Mouse (Mus musculus) MEL (cell line): ENCODE measurements around the gene Hsd17b12. TPM values are rescaled to one million over a fixed set of nuclear protein-coding genes. Genes with fewer than 3 reads are reported as not detected.

Source experiments
- DNase-seq: peaks from one replicate; pipeline ENCODE4 v3.0.0; 2011; ENCODE audit warnings: low read depth, low spot score
- H3K27ac ChIP-seq: 2 replicates; pipeline ENCODE4 v1.5.1; 2012; ENCODE audit warnings: low read depth, mild to moderate bottlenecking, control low read depth, low read length, moderate library complexity; ENCODE audit not compliant: control insufficient read depth
- H3K27me3 ChIP-seq, 2 experiments: fragments of 150-350 bp in 1 of 2; sonication (generic) in 1 of 2; 2 replicates each; pipeline ENCODE4 v1.6.1; 2012; ENCODE audit warnings: low read length in 2 of 2, mild to moderate bottlenecking in 2 of 2, improper control_type of control experiment in 1 of 2, moderate library complexity in 1 of 2; ENCODE audit not compliant: insufficient read depth in 2 of 2, control insufficient read depth in 1 of 2
- H3K36me3 ChIP-seq, 2 experiments: 2 replicates each; pipeline ENCODE4 v1.6.1; 2012 to 2014; ENCODE audit warnings: low read length in 2 of 2, improper control_type of control experiment in 1 of 2, inconsistent platforms in 1 of 2, mild to moderate bottlenecking in 1 of 2; ENCODE audit not compliant: insufficient read depth in 2 of 2, control insufficient read depth in 1 of 2
- H3K4me1 ChIP-seq, 2 experiments: fragments of 150-350 bp in 1 of 2; sonication (generic) in 1 of 2; 2 replicates each; pipeline ENCODE4 v1.6.1; 2012; ENCODE audit warnings: low read length in 2 of 2, improper control_type of control experiment in 1 of 2, mild to moderate bottlenecking in 1 of 2; ENCODE audit not compliant: insufficient read depth in 2 of 2, control insufficient read depth in 1 of 2
- H3K4me3 ChIP-seq, 2 experiments: fragments of 150-350 bp in 1 of 2; sonication (generic) in 1 of 2; 2 replicates each; pipeline ENCODE4 v1.5.1; 2012; ENCODE audit warnings: low read depth in 2 of 2, low read length in 2 of 2, mild to moderate bottlenecking in 2 of 2, moderate library complexity in 2 of 2, control low read depth in 1 of 2, improper control_type of control experiment in 1 of 2; ENCODE audit not compliant: control insufficient read depth in 1 of 2, insufficient read depth in 1 of 2
- H3K79me2 ChIP-seq: 2 replicates; pipeline ENCODE4 v1.6.1; 2012; ENCODE audit warnings: mild to moderate bottlenecking, low read length, moderate library complexity; ENCODE audit not compliant: control insufficient read depth, poor library complexity, insufficient read depth
- H3K9ac ChIP-seq: 2 replicates; pipeline ENCODE4 v1.6.1; 2012; ENCODE audit warnings: low read depth, mild to moderate bottlenecking, control low read depth, low read length, moderate library complexity; ENCODE audit not compliant: control insufficient read depth, poor library complexity, severe bottlenecking
- H3K9me3 ChIP-seq: fragments of 150-350 bp; sonication (generic); replicated peaks from 2 replicates; pipeline ENCODE4 v1.6.1; 2012; ENCODE audit warnings: mild to moderate bottlenecking, low read length, improper control_type of control experiment, moderate library complexity; ENCODE audit not compliant: insufficient read depth
- BHLHE40 ChIP-seq: IDR thresholded peaks from 2 replicates; pipeline ENCODE4 v1.6.1; 2012; ENCODE audit warnings: low read depth, mild to moderate bottlenecking, inconsistent platforms, low read length, improper control_type of control experiment, borderline replicate concordance
- CHD2 ChIP-seq: IDR thresholded peaks from 2 replicates; pipeline ENCODE4 v1.6.1; 2011; ENCODE audit warnings: low read length, improper control_type of control experiment
- EP300 ChIP-seq, 2 experiments: IDR thresholded peaks; 2 replicates each; pipeline ENCODE4 v1.6.1; 2011; ENCODE audit warnings: improper control_type of control experiment in 2 of 2, low read length in 2 of 2, low read depth in 1 of 2, mild to moderate bottlenecking in 1 of 2
- GABPA ChIP-seq: IDR thresholded peaks from 2 replicates; pipeline ENCODE4 v1.6.1; 2012; ENCODE audit warnings: low read depth, mild to moderate bottlenecking, inconsistent platforms, low read length, improper control_type of control experiment, moderate library complexity
- GATA1 ChIP-seq: IDR thresholded peaks from 2 replicates; pipeline ENCODE4 v1.6.1; 2011; ENCODE audit warnings: low read depth, low read length, improper control_type of control experiment
- JUND ChIP-seq: IDR thresholded peaks from 2 replicates; pipeline ENCODE4 v1.6.1; 2011; ENCODE audit warnings: low read depth, mild to moderate bottlenecking, improper control_type of control experiment, low read length
- KAT2A ChIP-seq: conservative IDR thresholded peaks from 2 replicates; pipeline ENCODE4 v1.6.1; 2012; ENCODE audit warnings: low read depth, low read length, improper control_type of control experiment, inconsistent platforms
- MAFK ChIP-seq: IDR thresholded peaks from 2 replicates; pipeline ENCODE4 v1.6.1; 2011; ENCODE audit warnings: low read depth, mild to moderate bottlenecking, low read length, improper control_type of control experiment, borderline replicate concordance
- MXI1 ChIP-seq: IDR thresholded peaks from 2 replicates; pipeline ENCODE4 v1.6.1; 2011; ENCODE audit warnings: mild to moderate bottlenecking, low read depth, low read length, improper control_type of control experiment
- MYC ChIP-seq: IDR thresholded peaks from 2 replicates; pipeline ENCODE4 v1.6.1; 2011; ENCODE audit warnings: low read depth, mild to moderate bottlenecking, low read length, improper control_type of control experiment, moderate library complexity
- NELFE ChIP-seq: IDR thresholded peaks from 2 replicates; pipeline ENCODE4 v1.6.1; 2011; ENCODE audit warnings: low read depth, low read length, improper control_type of control experiment
- NRF1 ChIP-seq: IDR thresholded peaks from 2 replicates; pipeline ENCODE4 v1.6.1; 2014; ENCODE audit warnings: low read depth, mild to moderate bottlenecking, inconsistent platforms, low read length, improper control_type of control experiment, moderate library complexity; ENCODE audit not compliant: poor library complexity, insufficient read depth, severe bottlenecking
- POLR2A ChIP-seq, 2 experiments: IDR thresholded peaks; 2 replicates each; pipeline ENCODE4 v1.6.1; 2011 to 2012; ENCODE audit warnings: low read length in 2 of 2, mild to moderate bottlenecking in 2 of 2, control low read depth in 1 of 2, improper control_type of control experiment in 1 of 2, low read depth in 1 of 2, moderate library complexity in 1 of 2; ENCODE audit not compliant: control insufficient read depth in 1 of 2, insufficient read depth in 1 of 2, poor library complexity in 1 of 2
- POLR2AphosphoS2 ChIP-seq: IDR thresholded peaks from 2 replicates; pipeline ENCODE4 v1.6.1; 2011; ENCODE audit warnings: low read length, improper control_type of control experiment
- POLR2AphosphoS5 ChIP-seq: IDR thresholded peaks from 2 replicates; pipeline ENCODE4 v1.6.1; 2012; ENCODE audit warnings: low read depth, borderline replicate concordance, mild to moderate bottlenecking, inconsistent platforms, low read length, moderate library complexity, mixed read lengths
- RCOR1 ChIP-seq: IDR thresholded peaks from 2 replicates; pipeline ENCODE4 v1.6.1; 2012; ENCODE audit warnings: low read depth, mild to moderate bottlenecking, inconsistent platforms, low read length, improper control_type of control experiment
- SIN3A ChIP-seq: IDR thresholded peaks from 2 replicates; pipeline ENCODE4 v1.6.1; 2012; ENCODE audit warnings: low read length, improper control_type of control experiment, inconsistent platforms
- SMC3 ChIP-seq: IDR thresholded peaks from 2 replicates; pipeline ENCODE4 v1.6.1; 2011; ENCODE audit warnings: low read depth, low read length, improper control_type of control experiment
- TBP ChIP-seq: IDR thresholded peaks from 2 replicates; pipeline ENCODE4 v1.8.0; 2011; ENCODE audit warnings: low read depth, low read length, improper control_type of control experiment
- TCF12 ChIP-seq: IDR thresholded peaks from 2 replicates; pipeline ENCODE4 v1.6.1; 2014; ENCODE audit warnings: low read depth, mild to moderate bottlenecking, inconsistent platforms, low read length, improper control_type of control experiment, moderate library complexity
- UBTF ChIP-seq: IDR thresholded peaks from 2 replicates; pipeline ENCODE4 v1.6.1; 2012; ENCODE audit warnings: low read depth, mild to moderate bottlenecking, inconsistent platforms, low read length, improper control_type of control experiment, moderate library complexity, borderline replicate concordance; ENCODE audit not compliant: insufficient read depth
- USF1 ChIP-seq: IDR thresholded peaks from 2 replicates; pipeline ENCODE4 v1.6.1; 2014; ENCODE audit warnings: low read depth, mild to moderate bottlenecking, inconsistent platforms, low read length, improper control_type of control experiment, moderate library complexity
- USF2 ChIP-seq, 2 experiments: IDR thresholded peaks; 2 replicates each; pipeline ENCODE4 v1.6.1; 2011 to 2012; ENCODE audit warnings: improper control_type of control experiment in 2 of 2, low read length in 2 of 2, borderline replicate concordance in 1 of 2, inconsistent platforms in 1 of 2, low read depth in 1 of 2, mild to moderate bottlenecking in 1 of 2; ENCODE audit not compliant: insufficient read depth in 1 of 2
- ZC3H11A ChIP-seq: IDR thresholded peaks from 2 replicates; pipeline ENCODE4 v1.6.1; 2012; ENCODE audit warnings: low read depth, mild to moderate bottlenecking, inconsistent platforms, low read length, improper control_type of control experiment
- ZMIZ1 ChIP-seq: IDR thresholded peaks from 2 replicates; pipeline ENCODE4 v1.6.1; 2012; ENCODE audit warnings: low read depth, mild to moderate bottlenecking, inconsistent platforms, low read length, improper control_type of control experiment, moderate library complexity
- ZNF384 ChIP-seq: IDR thresholded peaks from 2 replicates; pipeline ENCODE4 v1.6.1; 2012; ENCODE audit warnings: low read depth, mild to moderate bottlenecking, inconsistent platforms, low read length, improper control_type of control experiment
- polyA plus RNA-seq, 2 experiments: library from polyadenylated mRNA; stranded (reverse) in 1 of 2; unstranded in 1 of 2; fragments of >175 nt in 1 of 2; fragments of >200 nt in 1 of 2; gene quantifications; 2 replicates each; pipeline versions ENCODE4 v1.2.1 to v1.2.4; 2012; ENCODE audit warnings: low replicate concordance in 2 of 2, low read depth in 1 of 2; ENCODE audit not compliant: insufficient read length in 2 of 2, insufficient read depth in 1 of 2, missing spikeins in 1 of 2
- total RNA-seq: library from RNA; depleted of rRNA; stranded (reverse); fragments of 300-350 nt; gene quantifications from 2 replicates; pipeline ENCODE4 v1.2.3, GENCODE M21; 2012

Hsd17b12 gene
- total and polyA plus RNA-seq, 3 experiments, result 83.5 to 148 (median 94.6) TPM

- H3K9ac ChIP-seq, result no peak overlapping the region
- no peaks in the 10 kb centered on the region; a peak in 1 of 4 replicates for H3K36me3 ChIP-seq
- no peaks in the 10 kb centered on the region for H3K79me2 ChIP-seq
- no peaks in the 10 kb centered on the region for H3K27me3 ChIP-seq
- DNase-seq, result no peak
- H3K9me3 ChIP-seq, result no peaks in the 10 kb centered on the region
- H3K27ac ChIP-seq, result no peak overlapping the region
- TF ChIP-seq POLR2AphosphoS5 (no peak), ZC3H11A (no peak), MXI1 (no peak), SIN3A (no peak), RCOR1 (no peak), POLR2A (IDR thresholded peaks at IDR 0.05; ENCODE audit: control insufficient read depth in 1 of 2, insufficient read depth in 1 of 2, low read depth in 1 of 2, low read length in 2 of 2, poor library complexity in 1 of 2) (no peak), ZNF384 (no peak), USF2 (IDR thresholded peaks at IDR 0.05; ENCODE audit: borderline replicate concordance in 1 of 2, insufficient read depth in 1 of 2, low read depth in 1 of 2, low read length in 2 of 2) (no peak), UBTF (no peak), BHLHE40 (no peak), ZMIZ1 (no peak), KAT2A (no peak), GATA1 (no peak), USF1 (no peak), TCF12 (no peak), MAFK (no peak)
- H3K4me1 ChIP-seq, result no peaks in the 10 kb centered on the region
- no peak overlapping the region for H3K4me3 ChIP-seq
These were observed 106.9 kb downstream of the Hsd17b12 start for GRCm38 (mm10) chr2:94050901-94051300.

GRCm38 (mm10) chr2:94049471-94050176, 108.1 kb downstream of the Hsd17b12 start:
- no peak for DNase-seq
- Histone ChIP-seq H3K4me1 (no peaks in the 10 kb centered on the region), H3K36me3 (no peaks in the 10 kb centered on the region; a peak in 1 of 4 replicates), H3K79me2 (no peaks in the 10 kb centered on the region), H3K9ac (no peak overlapping the region), H3K27ac (no peak overlapping the region), H3K27me3 (no peaks in the 10 kb centered on the region), H3K9me3 (no peaks in the 10 kb centered on the region), H3K4me3 (no peak overlapping the region)
- TF ChIP-seq ZNF384 (no peak), NELFE (no peak), NRF1 (no peak), GATA1 (no peak), MYC (no peak), SIN3A (no peak), TBP (no peak), JUND (no peak), ZC3H11A (no peak), TCF12 (no peak), CHD2 (no peak), SMC3 (no peak), EP300 (IDR thresholded peaks at IDR 0.05; ENCODE audit: low read depth in 1 of 2, low read length in 2 of 2) (no peak), POLR2AphosphoS2 (no peak), UBTF (no peak), USF1 (no peak), RCOR1 (no peak), GABPA (no peak), POLR2A (IDR thresholded peaks at IDR 0.05; ENCODE audit: control insufficient read depth in 1 of 2, insufficient read depth in 1 of 2, low read depth in 1 of 2, low read length in 2 of 2, poor library complexity in 1 of 2) (no peak)
